Mouse (Mus musculus) bone marrow macrophage, adult 2 months (primary cell): ENCODE measurements at regions not wholly inside any gene's neighbourhood (a gene's known extent, or its start where the extent isn't known, plus 50 kb on each side); places are given as distances from the start of the nearest gene placed in this dataset.

Experiments
- H3K27ac ChIP-seq: 2 replicates; pipeline ENCODE4 v1.5.1; 2012; ENCODE audit warnings: low read depth, low read length; ENCODE audit not compliant: insufficient read depth
- H3K4me1 ChIP-seq: 2 replicates; pipeline ENCODE4 v1.6.1; 2012; ENCODE audit warnings: low read length; ENCODE audit not compliant: control insufficient read depth, insufficient read depth
- H3K4me3 ChIP-seq: 2 replicates; pipeline ENCODE4 v1.5.1; 2012; ENCODE audit warnings: mild to moderate bottlenecking, low read length, moderate library complexity; ENCODE audit not compliant: insufficient read depth
- CTCF ChIP-seq: IDR thresholded peaks from 2 replicates; pipeline ENCODE4 v1.5.1; 2012; ENCODE audit warnings: low read depth, mild to moderate bottlenecking, low read length, moderate library complexity
- POLR2A ChIP-seq: IDR thresholded peaks from 2 replicates; pipeline ENCODE4 v1.6.1; 2012; ENCODE audit warnings: mild to moderate bottlenecking, low read depth, low read length, borderline replicate concordance

- no peak overlapping the region for H3K4me3 ChIP-seq
- no peak for TF ChIP-seq POLR2A
- no peak for TF ChIP-seq CTCF
- H3K4me1 ChIP-seq: no peaks in the 10 kb centered on the region
- no peak overlapping the region for H3K27ac ChIP-seq
Measured at GRCm38 (mm10) chr13:28519383-28520126, 262.2 kb downstream of the Gm11361 start.

- Histone ChIP-seq H3K4me3 (no peak overlapping the region), H3K4me1 (no peaks in the 10 kb centered on the region), H3K27ac (no peak overlapping the region)
- TF ChIP-seq POLR2A: no peak
- TF ChIP-seq CTCF: no peak
Measured at GRCm38 (mm10) chr13:28517161-28517560, 259.8 kb downstream of the Gm11361 start.

- Histone ChIP-seq H3K4me1 (no peaks in the 10 kb centered on the region), H3K27ac (no peak overlapping the region), H3K4me3 (no peak overlapping the region)
- TF ChIP-seq POLR2A (no peak), CTCF (no peak)
Measured at GRCm38 (mm10) chr13:28516636-28517035, 259.3 kb downstream of the Gm11361 start.

GRCm38 (mm10) chr13:28514245-28514644 lies 256.9 kb downstream of the Gm11361 start:
- H3K4me1 ChIP-seq: no peaks in the 10 kb centered on the region
- no peak overlapping the region for H3K4me3 ChIP-seq
- TF ChIP-seq CTCF (no peak), POLR2A (no peak)
- H3K27ac ChIP-seq: no peak overlapping the region

- H3K4me1 ChIP-seq: no peaks in the 10 kb centered on the region
- H3K4me3 ChIP-seq: no peak overlapping the region
- TF ChIP-seq POLR2A: no peak
- H3K27ac ChIP-seq: no peak overlapping the region
Measured at GRCm38 (mm10) chr13:28513336-28513735, 256.0 kb downstream of the Gm11361 start.

GRCm38 (mm10) chr13:28512573-28513334 lies 255.4 kb downstream of the Gm11361 start:
- Histone ChIP-seq H3K27ac (no peak overlapping the region), H3K4me3 (no peak overlapping the region), H3K4me1 (no peaks in the 10 kb centered on the region)
- TF ChIP-seq CTCF: no peak

GRCm38 (mm10) chr13:28508184-28508583 lies 250.9 kb downstream of the Gm11361 start:
- Histone ChIP-seq H3K4me3 (no peak overlapping the region), H3K4me1 (no peaks in the 10 kb centered on the region), H3K27ac (no peak overlapping the region)
- TF ChIP-seq POLR2A (no peak), CTCF (no peak)

- H3K4me3 ChIP-seq: no peak overlapping the region
- TF ChIP-seq CTCF (no peak), POLR2A (no peak)
- no peaks in the 10 kb centered on the region for H3K4me1 ChIP-seq
- no peak overlapping the region for H3K27ac ChIP-seq
Measured at GRCm38 (mm10) chr13:28507783-28508182, 250.5 kb downstream of the Gm11361 start.

GRCm38 (mm10) chr13:28504340-28504739 lies 247.0 kb downstream of the Gm11361 start:
- TF ChIP-seq CTCF (no peak), POLR2A (no peak)
- no peak overlapping the region for H3K4me3 ChIP-seq
- no peaks in the 10 kb centered on the region for H3K4me1 ChIP-seq
- H3K27ac ChIP-seq: no peak overlapping the region

- Histone ChIP-seq H3K4me1 (no peaks in the 10 kb centered on the region), H3K4me3 (no peak overlapping the region), H3K27ac (no peak overlapping the region)
- TF ChIP-seq CTCF: no peak
- TF ChIP-seq POLR2A: no peak
Measured at GRCm38 (mm10) chr13:28502171-28502570, 244.8 kb downstream of the Gm11361 start.
